Mouse (Mus musculus): ENCODE measurements around the gene Smim15. TPM values are rescaled to one million over a fixed set of nuclear protein-coding genes. Genes with fewer than 3 reads are reported as not detected.

Smim15 gene
- polyA plus RNA-seq, 1 experiment: 0.30 TPM

DNA sequence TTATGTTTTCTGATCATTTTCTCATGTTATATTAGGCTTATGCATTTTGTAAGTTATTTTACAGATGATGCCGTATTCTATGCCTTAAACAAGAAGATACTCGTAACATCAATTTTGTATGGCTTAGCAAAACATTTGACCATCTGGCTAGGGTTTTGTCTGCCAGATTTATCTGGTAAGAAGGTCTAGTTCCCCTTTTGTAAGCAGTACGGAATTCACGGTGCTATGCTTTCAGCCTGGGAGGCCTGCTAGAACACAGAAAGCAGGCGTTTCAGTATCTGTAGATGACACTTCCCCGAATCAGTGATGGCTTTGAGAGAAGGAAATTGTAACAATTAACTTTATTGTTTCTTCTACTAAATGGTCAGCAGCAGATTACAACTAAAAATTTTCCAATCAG lies 33.2 kb downstream of the Smim15 start:
- Histone ChIP-seq H3K27me3 (ENCODE audit: control insufficient read depth) (no peaks in the 10 kb centered on the region), H3K9me3 (ENCODE audit: control insufficient read depth, low read length) (no peaks in the 10 kb centered on the region), H3K4me3 (replicated peaks) (no peak overlapping the region), H3K36me3 (ENCODE audit: control insufficient read depth) (no peaks in the 10 kb centered on the region), H3K4me1 (ENCODE audit: control insufficient read depth) (no peaks in the 10 kb centered on the region)
- TF ChIP-seq GATA1 (IDR thresholded peaks at IDR 0.05; ENCODE audit: low read length): no peak
- no peak for TF ChIP-seq TAL1 (IDR thresholded peaks at IDR 0.05; ENCODE audit: low read length)

GRCm38 (mm10) chr13:108077901-108078300 lies 33.7 kb downstream of the Smim15 start:
- H3K27me3 ChIP-seq (ENCODE audit: control insufficient read depth): no peaks in the 10 kb centered on the region
- no peaks in the 10 kb centered on the region for H3K4me1 ChIP-seq (ENCODE audit: control insufficient read depth)
- no peaks in the 10 kb centered on the region for H3K36me3 ChIP-seq (ENCODE audit: control insufficient read depth)
- H3K9me3 ChIP-seq (ENCODE audit: control insufficient read depth, low read length): no peaks in the 10 kb centered on the region
- TF ChIP-seq GATA1 (IDR thresholded peaks at IDR 0.05; ENCODE audit: low read length): no peak
- no peak overlapping the region for H3K4me3 ChIP-seq (replicated peaks)

GRCm38 (mm10) chr13:108084086-108084485 lies 39.8 kb downstream of the Smim15 start:
- Histone ChIP-seq H3K4me1 (ENCODE audit: control insufficient read depth) (no peaks in the 10 kb centered on the region), H3K9me3 (ENCODE audit: control insufficient read depth, low read length) (no peaks in the 10 kb centered on the region), H3K4me3 (replicated peaks) (no peak overlapping the region), H3K36me3 (ENCODE audit: control insufficient read depth) (no peaks in the 10 kb centered on the region; the same call in 1 of the 2 replicates), H3K27me3 (ENCODE audit: control insufficient read depth) (no peaks in the 10 kb centered on the region)
- TF ChIP-seq TAL1 (IDR thresholded peaks at IDR 0.05; ENCODE audit: low read length): no peak
- TF ChIP-seq GATA1 (IDR thresholded peaks at IDR 0.05; ENCODE audit: low read length): no peak

DNA sequence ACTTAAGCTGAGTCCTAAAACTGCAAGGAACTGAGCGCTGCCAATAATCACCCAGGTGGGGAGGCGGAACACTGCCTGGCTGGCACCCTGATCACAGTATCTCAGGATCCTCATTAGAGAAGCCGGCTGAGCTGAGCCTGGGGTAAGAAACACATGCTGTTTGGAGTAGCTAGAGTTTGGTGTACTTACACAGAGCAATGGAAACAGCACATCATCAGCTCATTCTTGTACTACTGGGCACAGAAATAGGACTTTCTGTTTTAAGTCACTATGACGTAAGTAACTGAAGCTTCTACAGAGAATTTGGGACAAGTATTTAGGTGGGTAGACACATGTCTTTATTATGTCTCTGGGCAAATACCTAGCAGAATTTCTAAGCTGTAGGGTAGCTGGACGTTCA lies 41.8 kb downstream of the Smim15 start:
- Histone ChIP-seq H3K4me1 (ENCODE audit: control insufficient read depth) (no peaks in the 10 kb centered on the region), H3K36me3 (ENCODE audit: control insufficient read depth) (peaks cover 4% of the 10 kb centered on the region; the same call in 1 of the 2 replicates), H3K27me3 (ENCODE audit: control insufficient read depth) (no peaks in the 10 kb centered on the region), H3K4me3 (replicated peaks) (no peak overlapping the region), H3K9me3 (ENCODE audit: control insufficient read depth, low read length) (no peaks in the 10 kb centered on the region)
- TF ChIP-seq GATA1 (IDR thresholded peaks at IDR 0.05; ENCODE audit: low read length) (no peak), TAL1 (IDR thresholded peaks at IDR 0.05; ENCODE audit: low read length) (no peak)

DNA sequence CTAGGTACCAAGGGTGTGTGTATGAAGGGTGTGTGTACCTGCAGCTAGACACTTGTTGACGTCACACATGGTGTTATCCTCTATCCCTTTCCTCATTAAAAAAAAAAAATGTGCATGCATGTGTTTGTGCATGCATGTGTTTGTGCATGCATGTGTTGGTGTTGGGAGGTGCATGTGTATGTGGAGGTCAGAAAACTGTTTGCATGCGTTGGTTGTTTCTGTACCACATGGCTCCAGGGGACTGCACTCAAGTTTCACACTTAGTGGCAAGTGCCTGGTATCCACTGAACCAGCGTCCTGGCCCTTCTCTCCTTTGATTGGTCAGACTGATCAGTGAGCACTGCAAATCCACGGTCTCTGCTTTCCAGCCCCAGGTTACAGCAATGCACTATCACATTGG lies 42.5 kb downstream of the Smim15 start:
- Histone ChIP-seq H3K36me3 (ENCODE audit: control insufficient read depth) (peaks cover 4% of the 10 kb centered on the region; the same call in 1 of the 2 replicates), H3K9me3 (ENCODE audit: control insufficient read depth, low read length) (no peaks in the 10 kb centered on the region), H3K27me3 (ENCODE audit: control insufficient read depth) (no peaks in the 10 kb centered on the region), H3K4me1 (ENCODE audit: control insufficient read depth) (no peaks in the 10 kb centered on the region), H3K4me3 (replicated peaks) (no peak overlapping the region)
- TF ChIP-seq TAL1 (IDR thresholded peaks at IDR 0.05; ENCODE audit: low read length): no peak
- no peak for TF ChIP-seq GATA1 (IDR thresholded peaks at IDR 0.05; ENCODE audit: low read length)

GRCm38 (mm10) chr13:108092290-108092689 lies 48.0 kb downstream of the Smim15 start:
- Histone ChIP-seq H3K9me3 (ENCODE audit: control insufficient read depth, low read length) (no peaks in the 10 kb centered on the region), H3K4me1 (ENCODE audit: control insufficient read depth) (no peaks in the 10 kb centered on the region; the same call in 1 of the 2 replicates), H3K27me3 (ENCODE audit: control insufficient read depth) (no peaks in the 10 kb centered on the region), H3K36me3 (ENCODE audit: control insufficient read depth) (peaks cover 4% of the 10 kb centered on the region; the same call in 1 of the 2 replicates), H3K4me3 (replicated peaks) (no peak overlapping the region)
- no peak for TF ChIP-seq GATA1 (IDR thresholded peaks at IDR 0.05; ENCODE audit: low read length)
- TF ChIP-seq TAL1 (IDR thresholded peaks at IDR 0.05; ENCODE audit: low read length): no peak

- TF ChIP-seq GATA1 (IDR thresholded peaks at IDR 0.05; ENCODE audit: low read length): no peak
- no peak for TF ChIP-seq TAL1 (IDR thresholded peaks at IDR 0.05; ENCODE audit: low read length)
- Histone ChIP-seq H3K9me3 (ENCODE audit: control insufficient read depth, low read length) (no peaks in the 10 kb centered on the region), H3K4me3 (replicated peaks) (no peak overlapping the region), H3K4me1 (ENCODE audit: control insufficient read depth) (no peaks in the 10 kb centered on the region; the same call in 1 of the 2 replicates), H3K36me3 (ENCODE audit: control insufficient read depth) (peaks cover 4% of the 10 kb centered on the region; the same call in 1 of the 2 replicates), H3K27me3 (ENCODE audit: control insufficient read depth) (no peaks in the 10 kb centered on the region)
These were observed 50.4 kb downstream of the Smim15 start for GRCm38 (mm10) chr13:108094681-108095080.

DNA sequence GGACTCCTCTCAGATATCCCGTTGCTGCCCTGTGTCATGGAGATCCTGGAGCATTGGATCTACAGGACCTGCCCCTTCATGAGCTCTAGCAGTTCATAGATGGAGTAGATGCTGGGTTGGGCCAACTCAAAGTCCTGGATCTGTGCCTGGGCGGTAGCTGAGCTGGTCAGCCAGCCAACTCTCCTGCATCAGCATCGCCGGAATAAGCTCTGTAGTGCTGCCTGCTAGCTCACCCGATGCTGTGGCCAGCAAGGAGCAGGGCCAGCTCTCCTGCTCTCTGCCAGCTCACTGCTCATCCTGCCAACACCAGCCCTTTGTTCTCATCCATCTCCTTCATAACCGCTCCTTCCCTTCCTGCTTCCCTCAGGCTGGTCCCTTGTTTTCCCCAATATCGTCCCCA lies 51.4 kb downstream of the Smim15 start:
- TF ChIP-seq TAL1 (IDR thresholded peaks at IDR 0.05; ENCODE audit: low read length) (no peak), GATA1 (IDR thresholded peaks at IDR 0.05; ENCODE audit: low read length) (no peak)
- no peaks in the 10 kb centered on the region for H3K36me3 ChIP-seq (ENCODE audit: control insufficient read depth)
- H3K9me3 ChIP-seq (ENCODE audit: control insufficient read depth, low read length): no peaks in the 10 kb centered on the region
- H3K4me3 ChIP-seq (replicated peaks): no peak overlapping the region
- no peaks in the 10 kb centered on the region for H3K27me3 ChIP-seq (ENCODE audit: control insufficient read depth)
- H3K4me1 ChIP-seq (ENCODE audit: control insufficient read depth): no peaks in the 10 kb centered on the region; the same call in 1 of the 2 replicates

- Histone ChIP-seq H3K27me3 (ENCODE audit: control insufficient read depth) (no peaks in the 10 kb centered on the region), H3K36me3 (ENCODE audit: control insufficient read depth) (no peaks in the 10 kb centered on the region), H3K4me3 (replicated peaks) (no peak overlapping the region), H3K4me1 (ENCODE audit: control insufficient read depth) (no peaks in the 10 kb centered on the region; the same call in 1 of the 2 replicates), H3K9me3 (ENCODE audit: control insufficient read depth, low read length) (no peaks in the 10 kb centered on the region)
- TF ChIP-seq GATA1 (IDR thresholded peaks at IDR 0.05; ENCODE audit: low read length): no peak
- TF ChIP-seq TAL1 (IDR thresholded peaks at IDR 0.05; ENCODE audit: low read length): no peak
These were observed 52.2 kb downstream of the Smim15 start for GRCm38 (mm10) chr13:108096446-108096845.

Other genes with a start within 250 kb of the Smim15 start
- gene Ndufaf2, start 114.2 kb downstream of the Smim15 start, polyA plus RNA-seq (2012): 2.5 and 4.4 TPM in 2 replicates
- 0.12 and 0.19 TPM in 2 replicates for gene Ercc8, start 114.3 kb downstream of the Smim15 start, polyA plus RNA-seq (2012)
- not detected in 2 replicates for gene Elovl7, start 170.0 kb downstream of the Smim15 start, polyA plus RNA-seq (2012)